Comparison of ENCODE assay signal across 19 mouse cellular contexts in genomic region chr3:101363574-101363973, GRCm38 (mm10). TPM values are rescaled to one million over a fixed set of nuclear protein-coding genes. Genes with fewer than 3 reads are reported as not detected.
A peak's percentile ranks its signal among the peaks of the same experiment; 100 is the strongest.
DNase-seq lines count a peak whose midpoint lies in the region; ATAC-seq lines count a peak whose summit lies in the region.
"Had no signal": no experiment of that assay in that cellular context is flagged by ENCODE, and none has a peak within 500 bp of the region (broad histone marks: within the 10 kb centered on the region; RNA-seq: fewer than 3 reads in every experiment).

No protein-coding gene starts in this region.

- no peaks in the 10 kb centered on the region for H3K9me3 ChIP-seq in limb, embryonic 11.5 days (ENCODE audit: control insufficient read depth, low read length)
- H3K9me3 ChIP-seq in limb, embryonic 10.5 days (replicated peaks): no peaks in the 10 kb centered on the region
- H3K9me3 ChIP-seq in embryonic facial prominence, embryonic 15.5 days (replicated peaks): no peaks in the 10 kb centered on the region
- H3K9me3 ChIP-seq: forebrain, embryonic 15.5 days; limb, embryonic 13.5 days; midbrain, embryonic 12.5 days had no signal

- H3K4me2 ChIP-seq in limb, embryonic 11.5 days (ENCODE audit: low read depth, severe bottlenecking): no peak overlapping the region
- H3K4me2 ChIP-seq in embryonic facial prominence, embryonic 15.5 days (replicated peaks): no peak overlapping the region
- H3K4me2 ChIP-seq: forebrain, embryonic 15.5 days; hindbrain, embryonic 14.5 days; limb, embryonic 13.5 days; midbrain, embryonic 12.5 days had no signal

- H3K36me3 ChIP-seq in limb, embryonic 11.5 days (ENCODE audit: control insufficient read depth, insufficient read depth, low read length): no peaks in the 10 kb centered on the region
- no peaks in the 10 kb centered on the region for H3K36me3 ChIP-seq in limb, embryonic 10.5 days
- no peaks in the 10 kb centered on the region for H3K36me3 ChIP-seq in embryonic facial prominence, embryonic 15.5 days
- H3K36me3 ChIP-seq: forebrain, embryonic 15.5 days; limb, embryonic 13.5 days; midbrain, embryonic 12.5 days had no signal

- no peak overlapping the region for H3K4me3 ChIP-seq in limb, embryonic 11.5 days (ENCODE audit: low read depth, low read length)
- H3K4me3 ChIP-seq in limb, embryonic 10.5 days: no peak overlapping the region
- no peak overlapping the region for H3K4me3 ChIP-seq in embryonic facial prominence, embryonic 15.5 days (replicated peaks)
- H3K4me3 ChIP-seq: forebrain, embryonic 15.5 days; limb, embryonic 13.5 days; midbrain, embryonic 12.5 days had no signal

- H3K9ac ChIP-seq in limb, embryonic 11.5 days (ENCODE audit: low read length): no peak overlapping the region
- no peak overlapping the region for H3K9ac ChIP-seq in embryonic facial prominence, embryonic 15.5 days
- H3K9ac ChIP-seq: forebrain, embryonic 15.5 days; hindbrain, embryonic 14.5 days; limb, embryonic 13.5 days; midbrain, embryonic 12.5 days had no signal

- no peak overlapping the region for H3K27ac ChIP-seq in limb, embryonic 11.5 days (replicated peaks; ENCODE audit: low read depth, low read length)
- no peak overlapping the region for H3K27ac ChIP-seq in limb, embryonic 10.5 days
- no peak overlapping the region for H3K27ac ChIP-seq in embryonic facial prominence, embryonic 15.5 days (replicated peaks)
- H3K27ac ChIP-seq: forebrain, embryonic 15.5 days; hindbrain, embryonic 14.5 days; limb, embryonic 13.5 days; midbrain, embryonic 12.5 days had no signal

- peak; percentile 33; the same call in 1 of the 2 replicates for ATAC-seq in limb, embryonic 11.5 days (ENCODE audit: insufficient number of reproducible peaks, low FRiP score, low TSS enrichment, low read depth)
- ATAC-seq in embryonic facial prominence, embryonic 15.5 days (ENCODE audit: insufficient number of reproducible peaks, low FRiP score, low TSS enrichment, low read depth): peak; percentile 52; the same call in 1 of the 2 replicates
- ATAC-seq: forebrain, embryonic 15.5 days had no signal

- 82% methylated on average over 7 of the region's 7 CpGs for WGBS in limb, embryonic 11.5 days
- WGBS in limb, embryonic 10.5 days: 80% methylated on average over 7 of the region's 7 CpGs
- WGBS in embryonic facial prominence, embryonic 15.5 days: 70% methylated on average over 7 of the region's 7 CpGs

- H3K27me3 ChIP-seq in limb, embryonic 11.5 days (ENCODE audit: control insufficient read depth, insufficient read depth, low read length): no peaks in the 10 kb centered on the region
- H3K27me3 ChIP-seq in limb, embryonic 10.5 days (ENCODE audit: low read depth, poor library complexity, severe bottlenecking): no peaks in the 10 kb centered on the region
- H3K27me3 ChIP-seq in embryonic facial prominence, embryonic 15.5 days: no peaks in the 10 kb centered on the region
- H3K27me3 ChIP-seq: forebrain, embryonic 15.5 days; limb, embryonic 13.5 days; midbrain, embryonic 12.5 days had no signal

- no peaks in the 10 kb centered on the region for H3K4me1 ChIP-seq in limb, embryonic 11.5 days (ENCODE audit: control insufficient read depth, insufficient read depth, low read length)
- peaks cover 29% of the 10 kb centered on the region for H3K4me1 ChIP-seq in limb, embryonic 10.5 days
- H3K4me1 ChIP-seq in embryonic facial prominence, embryonic 15.5 days: peaks cover 31% of the 10 kb centered on the region

- DNase-seq in limb, embryonic 11.5 days (ENCODE audit: low spot score): no peak
- no peak for DNase-seq in limb, embryonic 10.5 days (ENCODE audit: low spot score)
- DNase-seq in heart, adult 9 months (ENCODE audit: low spot score in 2 of 2): peak; percentile 27 to 51
- DNase-seq in skeletal muscle tissue, adult 2 months (ENCODE audit: low read depth, low spot score): peak; percentile 27
- DNase-seq in urinary bladder, postnatal 4 days (ENCODE audit: low spot score in 2 of 2): no peak
- DNase-seq in adrenal gland, adult 2 months: no peak
- DNase-seq: adrenal gland, postnatal 10 days; cerebellum, adult 11-12 months; cerebellum, postnatal 25 days; kidney, adult 2 months; kidney, postnatal 14 days; right cerebral cortex, postnatal 25 days; thymus, postnatal 14 days had no signal

RNA-seq across cellular contexts. Expression of gene Igsf3, which starts 13.3 kb away (rescaled TPM):
- 57.5 and 60.1 TPM in 2 replicates for polyA plus RNA-seq in limb, embryonic 11.5 days (2014; fragmentation: Nextera tagmentation; extraction: Ambion mirVana)
- polyA plus RNA-seq in limb, embryonic 10.5 days (2016; fragmentation: Nextera tagmentation; extraction: Ambion mirVana): 59.9 and 84.9 TPM in 2 replicates
- polyA plus RNA-seq in embryonic facial prominence, embryonic 15.5 days (2015; fragmentation: Nextera tagmentation; extraction: Ambion mirVana): 76.1 and 77.2 TPM in 2 replicates
- 1 to 10 TPM; 3.4 to 8.3 TPM for total RNA-seq in adrenal gland, adult 2 months (2021)
- 2.1 TPM in 2 replicates for polyA plus RNA-seq in adrenal gland, adult 2 months (2012; rRNA removed)
- total RNA-seq: MEL had no signal

Comparison
In these comparisons a context has a peak if more than half of its experiments do, and no peak if none do; other contexts are left out.
1. DNase-seq: peak in heart, adult 9 months (2 of 2) and skeletal muscle tissue, adult 2 months (single experiment); none in limb, embryonic 11.5 days (single experiment), limb, embryonic 10.5 days (single experiment), urinary bladder, postnatal 4 days (0 of 2) and adrenal gland, adult 2 months (single experiment).
2. RNA of gene Igsf3, which starts 13.3 kb away (polyA plus RNA-seq): 59.9 to 84.9 TPM in limb, embryonic 10.5 days, 76.1 to 77.2 TPM in embryonic facial prominence, embryonic 15.5 days and 57.5 to 60.1 TPM in limb, embryonic 11.5 days; 2.1 TPM in adrenal gland, adult 2 months; every median in the first group is over 10 times any median in the second.